Mouse (Mus musculus): ENCODE results near the gene Ube2t. TPM values are rescaled to one million over a fixed set of nuclear protein-coding genes. Genes with fewer than 3 reads are reported as not detected.
A peak's percentile ranks its signal among the peaks of the same experiment; 100 is the strongest.

Gene Ube2t
- polyA plus RNA-seq, 1 experiment, result 1.4 TPM

- Histone ChIP-seq H3K36me3 (ENCODE audit: control insufficient read depth, insufficient read depth, low read length) (peaks cover 2% of the 10 kb centered on the region; the same call in 1 of the 2 replicates), H3K4me1 (ENCODE audit: control insufficient read depth, insufficient read depth, insufficient read length, low read length) (peaks cover 2% of the 10 kb centered on the region; the same call in 1 of the 2 replicates), H3K4me3 (ENCODE audit: low read depth, low read length) (peak overlapping the region; percentile 94), H3K27ac (ENCODE audit: insufficient read depth, low read depth, low read length) (no peak overlapping the region), H3K27me3 (ENCODE audit: control insufficient read depth, insufficient read depth, low read length) (no peaks in the 10 kb centered on the region)
- under 1% methylated on average over 11 of the region's 11 CpGs for WGBS
- peak; percentile 36; the same call in 1 of the 2 replicates for TF ChIP-seq CTCF (IDR thresholded peaks at IDR 0.05; ENCODE audit: extremely low read depth, insufficient read length, insufficient replicate concordance, low read depth, low read length)
- no peak for TF ChIP-seq POLR2A (IDR thresholded peaks at IDR 0.05; ENCODE audit: low read depth, low read length)
Measured at GRCm38 (mm10) chr1:134962821-134963220, 456 bp downstream of the Ube2t start.

- no peak for TF ChIP-seq POLR2A (IDR thresholded peaks at IDR 0.05; ENCODE audit: low read depth, low read length)
- no peak for TF ChIP-seq CTCF (IDR thresholded peaks at IDR 0.05; ENCODE audit: extremely low read depth, insufficient read length, insufficient replicate concordance, low read depth, low read length)
- Histone ChIP-seq H3K4me3 (ENCODE audit: low read depth, low read length) (no peak overlapping the region), H3K27ac (ENCODE audit: insufficient read depth, low read depth, low read length) (no peak overlapping the region), H3K27me3 (ENCODE audit: control insufficient read depth, insufficient read depth, low read length) (no peaks in the 10 kb centered on the region), H3K36me3 (ENCODE audit: control insufficient read depth, insufficient read depth, low read length) (peaks cover 3% of the 10 kb centered on the region; the same call in 1 of the 2 replicates), H3K4me1 (ENCODE audit: control insufficient read depth, insufficient read depth, insufficient read length, low read length) (peaks cover 2% of the 10 kb centered on the region; the same call in 1 of the 2 replicates)
- 100% methylated on average over 2 of the region's 2 CpGs for WGBS
Measured at GRCm38 (mm10) chr1:134965430-134965829, 3.1 kb downstream of the Ube2t start.

- Histone ChIP-seq H3K4me3 (ENCODE audit: low read depth, low read length) (no peak overlapping the region), H3K36me3 (ENCODE audit: control insufficient read depth, insufficient read depth, low read length) (peaks cover 9% of the 10 kb centered on the region), H3K27ac (ENCODE audit: insufficient read depth, low read depth, low read length) (no peak overlapping the region), H3K4me1 (ENCODE audit: control insufficient read depth, insufficient read depth, insufficient read length, low read length) (no peaks in the 10 kb centered on the region), H3K27me3 (ENCODE audit: control insufficient read depth, insufficient read depth, low read length) (no peaks in the 10 kb centered on the region)
- 74% methylated on average over 1 of the region's 1 CpGs for WGBS
- no peak for TF ChIP-seq CTCF (IDR thresholded peaks at IDR 0.05; ENCODE audit: extremely low read depth, insufficient read length, insufficient replicate concordance, low read depth, low read length)
- no peak for TF ChIP-seq POLR2A (IDR thresholded peaks at IDR 0.05; ENCODE audit: low read depth, low read length)
Measured at GRCm38 (mm10) chr1:134972920-134973319, 10.6 kb downstream of the Ube2t start.

- peak overlapping the region; percentile 59 for H3K4me3 ChIP-seq (ENCODE audit: low read depth, low read length)
- peaks cover 10% of the 10 kb centered on the region for H3K4me1 ChIP-seq (ENCODE audit: control insufficient read depth, insufficient read depth, insufficient read length, low read length)
- H3K27me3 ChIP-seq (ENCODE audit: control insufficient read depth, insufficient read depth, low read length), result peaks cover 12% of the 10 kb centered on the region
- no peak for TF ChIP-seq POLR2A (IDR thresholded peaks at IDR 0.05; ENCODE audit: low read depth, low read length)
- no peak for TF ChIP-seq CTCF (IDR thresholded peaks at IDR 0.05; ENCODE audit: extremely low read depth, insufficient read length, insufficient replicate concordance, low read depth, low read length)
- no peaks in the 10 kb centered on the region for H3K36me3 ChIP-seq (ENCODE audit: control insufficient read depth, insufficient read depth, low read length)
- H3K27ac ChIP-seq (ENCODE audit: insufficient read depth, low read depth, low read length), result no peak overlapping the region
- 26% methylated on average over 48 of the region's 48 CpGs for WGBS
Measured at GRCm38 (mm10) chr1:134987173-134987961, 25.0 kb downstream of the Ube2t start.

- WGBS, result 14% methylated on average over 14 of the region's 14 CpGs
Measured at GRCm38 (mm10) chr1:134987962-134988341, 25.6 kb downstream of the Ube2t start.

GRCm38 (mm10) chr1:134989372-134989771, 27.0 kb downstream of the Ube2t start:
- H3K36me3 ChIP-seq (ENCODE audit: control insufficient read depth, insufficient read depth, low read length), result no peaks in the 10 kb centered on the region
- H3K4me1 ChIP-seq (ENCODE audit: control insufficient read depth, insufficient read depth, insufficient read length, low read length), result peaks cover 10% of the 10 kb centered on the region
- TF ChIP-seq CTCF (IDR thresholded peaks at IDR 0.05; ENCODE audit: extremely low read depth, insufficient read length, insufficient replicate concordance, low read depth, low read length) (peak; percentile 65; the same call in 1 of the 2 replicates), POLR2A (IDR thresholded peaks at IDR 0.05; ENCODE audit: low read depth, low read length) (no peak)
- no peak overlapping the region for H3K4me3 ChIP-seq (ENCODE audit: low read depth, low read length)
- WGBS, result 8% methylated on average over 7 of the region's 7 CpGs
- H3K27me3 ChIP-seq (ENCODE audit: control insufficient read depth, insufficient read depth, low read length), result peaks cover 12% of the 10 kb centered on the region
- no peak overlapping the region for H3K27ac ChIP-seq (ENCODE audit: insufficient read depth, low read depth, low read length)

More at GRCm38 (mm10) chr1:134987962-134988341, 25.6 kb downstream of the Ube2t start:
- H3K27ac ChIP-seq (ENCODE audit: insufficient read depth, low read depth, low read length), result no peak overlapping the region
- peaks cover 12% of the 10 kb centered on the region for H3K27me3 ChIP-seq (ENCODE audit: control insufficient read depth, insufficient read depth, low read length)
- H3K36me3 ChIP-seq (ENCODE audit: control insufficient read depth, insufficient read depth, low read length), result no peaks in the 10 kb centered on the region
- peaks cover 10% of the 10 kb centered on the region for H3K4me1 ChIP-seq (ENCODE audit: control insufficient read depth, insufficient read depth, insufficient read length, low read length)
- H3K4me3 ChIP-seq (ENCODE audit: low read depth, low read length), result peak overlapping the region; percentile 59
- TF ChIP-seq CTCF (IDR thresholded peaks at IDR 0.05; ENCODE audit: extremely low read depth, insufficient read length, insufficient replicate concordance, low read depth, low read length) (no peak), POLR2A (IDR thresholded peaks at IDR 0.05; ENCODE audit: low read depth, low read length) (no peak)

GRCm38 (mm10) chr1:134992046-134992645, 29.8 kb downstream of the Ube2t start:
- H3K4me3 ChIP-seq (ENCODE audit: low read depth, low read length), result no peak overlapping the region
- H3K27ac ChIP-seq (ENCODE audit: insufficient read depth, low read depth, low read length), result no peak overlapping the region
- WGBS, result 43% methylated on average over 8 of the region's 8 CpGs
- H3K4me1 ChIP-seq (ENCODE audit: control insufficient read depth, insufficient read depth, insufficient read length, low read length), result peaks cover 9% of the 10 kb centered on the region
- H3K27me3 ChIP-seq (ENCODE audit: control insufficient read depth, insufficient read depth, low read length), result peaks cover 10% of the 10 kb centered on the region
- H3K36me3 ChIP-seq (ENCODE audit: control insufficient read depth, insufficient read depth, low read length), result no peaks in the 10 kb centered on the region
- TF ChIP-seq POLR2A (IDR thresholded peaks at IDR 0.05; ENCODE audit: low read depth, low read length), result no peak
- no peak for TF ChIP-seq CTCF (IDR thresholded peaks at IDR 0.05; ENCODE audit: extremely low read depth, insufficient read length, insufficient replicate concordance, low read depth, low read length)

Measured in small intestine, adult 2 months (tissue).